Comparison of ENCODE assay signal across 8 mouse cellular contexts in the genomic region with DNA sequence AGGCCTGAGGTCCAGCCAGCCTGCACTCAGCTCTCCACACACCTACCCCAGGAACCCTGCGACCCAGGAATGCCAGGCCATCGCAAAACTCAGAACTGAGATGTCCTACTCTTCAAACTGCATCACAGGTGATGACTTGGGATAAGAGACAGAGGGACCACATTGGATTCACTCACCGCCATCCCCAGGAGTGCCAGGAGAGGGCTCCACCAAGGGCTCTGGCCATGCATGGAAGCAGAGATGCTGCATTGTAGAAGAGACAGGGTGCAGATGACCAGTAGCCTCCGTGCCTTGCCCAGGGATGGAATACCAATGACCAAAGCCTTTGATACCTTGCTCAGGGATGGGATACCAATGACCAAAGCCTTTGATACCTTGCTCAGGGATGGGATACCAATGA. TPM values are rescaled to one million over a fixed set of nuclear protein-coding genes. Genes with fewer than 3 reads are reported as not detected.
DNase-seq lines count a peak whose midpoint lies in the region; ATAC-seq lines count a peak whose summit lies in the region.

No protein-coding gene starts in this region.

- H3K36me3 ChIP-seq in forebrain, embryonic 15.5 days, result no peaks in the 10 kb centered on the region
- no peaks in the 10 kb centered on the region for H3K36me3 ChIP-seq in forebrain, embryonic 13.5 days (ENCODE audit: poor library complexity, severe bottlenecking)
- no peaks in the 10 kb centered on the region for H3K36me3 ChIP-seq in midbrain, embryonic 10.5 days
- H3K36me3 ChIP-seq in midbrain, embryonic 15.5 days (replicated peaks), result no peaks in the 10 kb centered on the region

- no peak overlapping the region for H3K4me3 ChIP-seq in forebrain, embryonic 15.5 days
- no peak overlapping the region for H3K4me3 ChIP-seq in forebrain, embryonic 13.5 days
- H3K4me3 ChIP-seq in midbrain, embryonic 10.5 days, result no peak overlapping the region
- no peak overlapping the region for H3K4me3 ChIP-seq in midbrain, embryonic 15.5 days

- no peaks in the 10 kb centered on the region for H3K27me3 ChIP-seq in forebrain, embryonic 15.5 days
- no peaks in the 10 kb centered on the region for H3K27me3 ChIP-seq in forebrain, embryonic 13.5 days
- no peaks in the 10 kb centered on the region for H3K27me3 ChIP-seq in midbrain, embryonic 10.5 days (ENCODE audit: low read depth, poor library complexity, severe bottlenecking)
- no peaks in the 10 kb centered on the region for H3K27me3 ChIP-seq in midbrain, embryonic 15.5 days (replicated peaks)

- no peak overlapping the region for H3K4me2 ChIP-seq in forebrain, embryonic 15.5 days (replicated peaks)
- no peak overlapping the region for H3K4me2 ChIP-seq in forebrain, embryonic 13.5 days
- H3K4me2 ChIP-seq in midbrain, embryonic 15.5 days, result no peak overlapping the region

- WGBS in forebrain, embryonic 15.5 days, result 72% methylated on average over 4 of the region's 4 CpGs
- 67% methylated on average over 4 of the region's 4 CpGs for WGBS in forebrain, embryonic 13.5 days
- WGBS in midbrain, embryonic 10.5 days, result 76% methylated on average over 4 of the region's 4 CpGs
- WGBS in midbrain, embryonic 15.5 days, result 70% methylated on average over 4 of the region's 4 CpGs

- no peak overlapping the region for H3K9ac ChIP-seq in forebrain, embryonic 15.5 days (replicated peaks)
- no peak overlapping the region for H3K9ac ChIP-seq in forebrain, embryonic 13.5 days
- no peak overlapping the region for H3K9ac ChIP-seq in midbrain, embryonic 15.5 days

- H3K4me1 ChIP-seq in forebrain, embryonic 15.5 days, result no peaks in the 10 kb centered on the region
- H3K4me1 ChIP-seq in forebrain, embryonic 13.5 days, result no peaks in the 10 kb centered on the region
- peaks cover 48% of the 10 kb centered on the region for H3K4me1 ChIP-seq in midbrain, embryonic 10.5 days
- H3K4me1 ChIP-seq in midbrain, embryonic 15.5 days, result no peaks in the 10 kb centered on the region

- DNase-seq in midbrain, embryonic 10.5 days (ENCODE audit: low spot score), result peak; percentile 50
- DNase-seq in adrenal gland, postnatal 36 days, result peak; percentile 60 to 71
- no peak for DNase-seq in ovary, postnatal 10 days (ENCODE audit: low spot score)

- H3K9me3 ChIP-seq in forebrain, embryonic 15.5 days, result no peaks in the 10 kb centered on the region
- H3K9me3 ChIP-seq in forebrain, embryonic 13.5 days (replicated peaks), result no peaks in the 10 kb centered on the region
- no peaks in the 10 kb centered on the region for H3K9me3 ChIP-seq in midbrain, embryonic 10.5 days (replicated peaks)
- no peaks in the 10 kb centered on the region for H3K9me3 ChIP-seq in midbrain, embryonic 15.5 days

- H3K27ac ChIP-seq in forebrain, embryonic 15.5 days (replicated peaks), result no peak overlapping the region
- no peak overlapping the region for H3K27ac ChIP-seq in forebrain, embryonic 13.5 days
- H3K27ac ChIP-seq in midbrain, embryonic 10.5 days (replicated peaks), result peak overlapping the region; percentile 64
- no peak overlapping the region for H3K27ac ChIP-seq in midbrain, embryonic 15.5 days

- 0 out of 2 replicates have a peak, but pooled peaks have one; percentile 4 for ATAC-seq in forebrain, embryonic 15.5 days (replicated peaks)
- no peak for ATAC-seq in forebrain, embryonic 13.5 days
- no peak for ATAC-seq in midbrain, embryonic 15.5 days (replicated peaks)
- ATAC-seq in megakaryocyte progenitor cell, adult 5-6 weeks (replicated peaks; ENCODE audit: poor library complexity), result peak; percentile 64
- no peak for ATAC-seq in megakaryocyte, adult 5-6 weeks (ENCODE audit: poor library complexity, severe bottlenecking)

RNA-seq across cellular contexts. Expression of a gene that starts 9.3 kb away (rescaled TPM):
- polyA plus RNA-seq in forebrain, embryonic 15.5 days (2015; fragmentation: Nextera tagmentation; extraction: Ambion mirVana), result 97.7 and 98.9 TPM in 2 replicates
- 76.8 and 92.2 TPM in 2 replicates for polyA plus RNA-seq in forebrain, embryonic 13.5 days (2015; fragmentation: Nextera tagmentation; extraction: Ambion mirVana)
- 87.1 and 97.9 TPM in 2 replicates for polyA plus RNA-seq in midbrain, embryonic 10.5 days (2016; fragmentation: Nextera tagmentation; extraction: Ambion mirVana)
- polyA plus RNA-seq in midbrain, embryonic 15.5 days (2015; fragmentation: Nextera tagmentation; extraction: Ambion mirVana), result 116 and 125 TPM in 2 replicates
- 100 to 1,000 TPM; 156 to 163 TPM for total RNA-seq in adrenal gland, postnatal 36 days (2021)
- 31.6 and 33.3 TPM in 2 replicates for total RNA-seq in megakaryocyte progenitor cell, adult 5-6 weeks (2015)
- 40.2 and 41.2 TPM in 2 replicates for total RNA-seq in megakaryocyte progenitor cell, adult 5-6 weeks (2017)
- 23.4 and 27.7 TPM in 2 replicates for total RNA-seq in megakaryocyte, adult 5-6 weeks (2015)
- total RNA-seq in megakaryocyte, adult 5-6 weeks (2017), result 31.9 and 32.6 TPM in 2 replicates

Comparison
In these comparisons a context has a peak if more than half of its experiments do, and no peak if none do; other contexts are left out.
1. ATAC-seq: peak in forebrain, embryonic 15.5 days (single experiment) and megakaryocyte progenitor cell, adult 5-6 weeks (single experiment); none in forebrain, embryonic 13.5 days (single experiment), midbrain, embryonic 15.5 days (single experiment) and megakaryocyte, adult 5-6 weeks (single experiment).